In the genomic region with DNA sequence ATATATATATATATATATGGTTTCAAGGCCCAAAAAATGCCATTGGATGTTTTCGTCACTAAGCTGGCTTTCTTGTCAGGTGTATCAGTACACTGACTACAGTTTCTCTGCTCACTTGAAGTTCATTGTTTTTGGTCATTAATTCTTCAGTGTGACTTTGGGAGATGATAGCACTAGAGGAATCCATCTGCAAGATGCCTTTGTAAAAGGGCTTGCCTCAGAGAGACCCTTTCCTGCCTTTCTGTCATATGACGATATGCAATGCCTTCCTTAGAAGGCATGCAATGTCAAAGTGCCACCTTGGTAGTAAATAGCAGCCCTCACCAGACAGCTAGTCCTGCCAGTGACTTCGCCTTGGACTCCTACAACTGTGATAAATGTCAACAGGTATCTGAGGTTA, we compare ENCODE assay signal across 8 mouse cellular contexts. TPM values are rescaled to one million over a fixed set of nuclear protein-coding genes. Genes with fewer than 3 reads are reported as not detected.
DNase-seq lines count a peak whose midpoint lies in the region; ATAC-seq and TF ChIP-seq lines count a peak whose summit lies in the region.

No protein-coding gene starts in this region.

- no peak overlapping the region for H3K9ac ChIP-seq in heart, embryonic 13.5 days
- peak overlapping the region; percentile 59 for H3K9ac ChIP-seq in MEL (ENCODE audit: control insufficient read depth, low read depth, low read length, poor library complexity, severe bottlenecking)
- H3K9ac ChIP-seq in hindbrain, embryonic 12.5 days: no peak overlapping the region

- peaks cover 25% of the 10 kb centered on the region for H3K4me1 ChIP-seq in heart, embryonic 13.5 days
- peaks cover 9 to 22% of the 10 kb centered on the region in 2 experiments for H3K4me1 ChIP-seq in MEL (ENCODE audit: control insufficient read depth in 1 of 2, insufficient read depth in 2 of 2, low read length in 2 of 2)
- H3K4me1 ChIP-seq in hindbrain, embryonic 12.5 days: peaks cover 25% of the 10 kb centered on the region
- peaks cover 32% of the 10 kb centered on the region for H3K4me1 ChIP-seq in midbrain, embryonic 10.5 days

- peaks cover 18% of the 10 kb centered on the region for H3K27me3 ChIP-seq in heart, embryonic 13.5 days (replicated peaks)
- H3K27me3 ChIP-seq in MEL (ENCODE audit: control insufficient read depth in 1 of 2, insufficient read depth in 2 of 2, low read length in 2 of 2): no peaks in the 10 kb centered on the region
- peaks cover 11% of the 10 kb centered on the region for H3K27me3 ChIP-seq in hindbrain, embryonic 12.5 days
- H3K27me3 ChIP-seq in midbrain, embryonic 10.5 days (ENCODE audit: low read depth, poor library complexity, severe bottlenecking): peaks cover 27% of the 10 kb centered on the region

- 54% methylated on average over 3 of the region's 3 CpGs for WGBS in heart, embryonic 13.5 days
- 71% methylated on average over 3 of the region's 3 CpGs for WGBS in hindbrain, embryonic 12.5 days
- 72% methylated on average over 3 of the region's 3 CpGs for WGBS in midbrain, embryonic 10.5 days

- no peaks in the 10 kb centered on the region for H3K9me3 ChIP-seq in heart, embryonic 13.5 days
- H3K9me3 ChIP-seq in MEL (replicated peaks; ENCODE audit: insufficient read depth, low read length): no peaks in the 10 kb centered on the region
- H3K9me3 ChIP-seq in hindbrain, embryonic 12.5 days (replicated peaks): no peaks in the 10 kb centered on the region
- no peaks in the 10 kb centered on the region for H3K9me3 ChIP-seq in midbrain, embryonic 10.5 days (replicated peaks)

- ATAC-seq in heart, embryonic 13.5 days (ENCODE audit: extremely low read depth, insufficient number of reproducible peaks, low FRiP score, low TSS enrichment): no peak
- ATAC-seq in hindbrain, embryonic 12.5 days (ENCODE audit: low FRiP score): no peak

- TF ChIP-seq POLR2A in MEL (IDR thresholded peaks at IDR 0.05; ENCODE audit: control insufficient read depth in 1 of 2, insufficient read depth in 1 of 2, low read depth in 1 of 2, low read length in 2 of 2, poor library complexity in 1 of 2): no peak

- no peak for TF ChIP-seq CTCF in MEL (IDR thresholded peaks at IDR 0.05 in 2 of 3, conservative IDR thresholded peaks at IDR 0.05 in 1 of 3; ENCODE audit: control insufficient read depth in 1 of 3, insufficient read depth in 1 of 3, low read depth in 2 of 3, low read length in 3 of 3, poor library complexity in 1 of 3, severe bottlenecking in 1 of 3)

- peak overlapping the region; percentile 80 for H3K4me2 ChIP-seq in heart, embryonic 13.5 days
- peak overlapping the region; percentile 94 for H3K4me2 ChIP-seq in hindbrain, embryonic 12.5 days (replicated peaks)

- TF ChIP-seq EP300 in MEL (IDR thresholded peaks at IDR 0.05; ENCODE audit: low read depth in 1 of 2, low read length in 2 of 2): no peak

- H3K79me2 ChIP-seq in MEL (ENCODE audit: control insufficient read depth, insufficient read depth, low read length, poor library complexity): peaks cover 32% of the 10 kb centered on the region

- intact Hi-C loops in heart, postnatal 25 days (cut with DNase I): loop anchor here (5.0 kb wide), 1 partner anchor 36 kb away; a partner anchor contains a TSS

- peaks cover 12% of the 10 kb centered on the region for H3K36me3 ChIP-seq in heart, embryonic 13.5 days
- H3K36me3 ChIP-seq in MEL (ENCODE audit: control insufficient read depth in 1 of 2, insufficient read depth in 2 of 2, low read length in 2 of 2): peaks cover 11 to 28% of the 10 kb centered on the region in 2 experiments
- peaks cover 7% of the 10 kb centered on the region; the same call in 1 of the 2 replicates for H3K36me3 ChIP-seq in hindbrain, embryonic 12.5 days
- peaks cover 12% of the 10 kb centered on the region for H3K36me3 ChIP-seq in midbrain, embryonic 10.5 days

- DNase-seq in heart, postnatal 25 days (ENCODE audit: low spot score): no peak
- DNase-seq in MEL (ENCODE audit: low read depth, low spot score): peak; percentile 52
- no peak for DNase-seq in midbrain, embryonic 10.5 days (ENCODE audit: low spot score)
- DNase-seq in thymus, postnatal 25 days: no peak
- no peak for DNase-seq in layer of hippocampus, adult 18-20 months (ENCODE audit: low spot score in 2 of 2)
- DNase-seq in testis, postnatal 14 days (ENCODE audit: low spot score): no peak

- peak overlapping the region; percentile 77 for H3K4me3 ChIP-seq in heart, embryonic 13.5 days
- H3K4me3 ChIP-seq in MEL (ENCODE audit: control insufficient read depth in 1 of 2, insufficient read depth in 1 of 2, low read depth in 2 of 2, low read length in 2 of 2): peak overlapping the region; percentile 36 to 65
- H3K4me3 ChIP-seq in hindbrain, embryonic 12.5 days: peak overlapping the region; percentile 96
- H3K4me3 ChIP-seq in midbrain, embryonic 10.5 days: peak overlapping the region; percentile 99

- peak overlapping the region; percentile 26; the same call in 1 of the 2 replicates for H3K27ac ChIP-seq in heart, embryonic 13.5 days (replicated peaks)
- peak overlapping the region; percentile 71 for H3K27ac ChIP-seq in MEL (ENCODE audit: control insufficient read depth, low read depth, low read length)
- H3K27ac ChIP-seq in hindbrain, embryonic 12.5 days: no peak overlapping the region
- H3K27ac ChIP-seq in midbrain, embryonic 10.5 days (replicated peaks): peak overlapping the region; percentile 94

- no peak for TF ChIP-seq RAD21 in MEL (IDR thresholded peaks at IDR 0.05; ENCODE audit: low read depth, low read length)

TF ChIP-seq in MEL, 35 proteins besides CTCF, POLR2A, EP300 and RAD21:
- TF ChIP-seq MAFK (IDR thresholded peaks at IDR 0.05; ENCODE audit: borderline replicate concordance, low read depth, low read length): no peak
- 0 out of 2 replicates have a peak, but pooled peaks have one; percentile 4 for TF ChIP-seq UBTF (IDR thresholded peaks at IDR 0.05; ENCODE audit: borderline replicate concordance, insufficient read depth, low read depth, low read length)
TF ChIP-seq in MEL: peak in this region for 1.

RNA-seq across cellular contexts. Expression of a gene that starts 0.6 kb away (rescaled TPM):
- 207 and 217 TPM in 2 replicates for polyA plus RNA-seq in heart, embryonic 13.5 days (2015; fragmentation: Nextera tagmentation; extraction: Ambion mirVana)
- 100 to 1,000 TPM in 1 of 2 experiments, 10 to 100 TPM in 1; 95.7 to 115 TPM for total RNA-seq in heart, postnatal 25 days (2021)
- 284 and 289 TPM in 2 replicates for total RNA-seq in MEL (2012; rRNA removed)
- 100 to 1,000 TPM; 361 to 412 TPM for polyA plus RNA-seq in MEL (2012; ENCODE audit: insufficient read depth in 1 of 2, insufficient read length in 2 of 2, low read depth in 1 of 2, low replicate concordance in 2 of 2, missing spikeins in 1 of 2)
- 278 and 284 TPM in 2 replicates for polyA plus RNA-seq in hindbrain, embryonic 12.5 days (2016; fragmentation: Nextera tagmentation; extraction: Ambion mirVana)
- 284 and 305 TPM in 2 replicates for polyA plus RNA-seq in midbrain, embryonic 10.5 days (2016; fragmentation: Nextera tagmentation; extraction: Ambion mirVana)
- 100 to 1,000 TPM; 169 to 184 TPM for total RNA-seq in layer of hippocampus, adult 18-20 months (2021)

RNA-seq across cellular contexts. Expression of a gene that starts 38.6 kb away (rescaled TPM):
- polyA plus RNA-seq in heart, embryonic 13.5 days (2015; fragmentation: Nextera tagmentation; extraction: Ambion mirVana): 195 and 206 TPM in 2 replicates
- total RNA-seq in heart, postnatal 25 days (2021): 100 to 1,000 TPM; 292 to 305 TPM
- 47.6 and 49.6 TPM in 2 replicates for total RNA-seq in MEL (2012; rRNA removed)
- polyA plus RNA-seq in MEL (2012; ENCODE audit: insufficient read depth in 1 of 2, insufficient read length in 2 of 2, low read depth in 1 of 2, low replicate concordance in 2 of 2, missing spikeins in 1 of 2): 100 to 1,000 TPM; 234 to 362 TPM
- polyA plus RNA-seq in hindbrain, embryonic 12.5 days (2016; fragmentation: Nextera tagmentation; extraction: Ambion mirVana): 218 and 236 TPM in 2 replicates
- polyA plus RNA-seq in midbrain, embryonic 10.5 days (2016; fragmentation: Nextera tagmentation; extraction: Ambion mirVana): 215 and 225 TPM in 2 replicates
- total RNA-seq in layer of hippocampus, adult 18-20 months (2021): 100 to 1,000 TPM; 322 to 329 TPM
